Mouse (Mus musculus) skeletal muscle tissue, adult 2 months (tissue): Measurements from ENCODE around the gene Aig1.
A peak's percentile ranks its signal among the peaks of the same experiment; 100 is the strongest.

Experiments
- DNase-seq: peaks from one replicate; pipeline ENCODE4 v3.0.0-alpha.2; 2012; ENCODE audit warnings: low read depth, low spot score

The Aig1 gene

DNA sequence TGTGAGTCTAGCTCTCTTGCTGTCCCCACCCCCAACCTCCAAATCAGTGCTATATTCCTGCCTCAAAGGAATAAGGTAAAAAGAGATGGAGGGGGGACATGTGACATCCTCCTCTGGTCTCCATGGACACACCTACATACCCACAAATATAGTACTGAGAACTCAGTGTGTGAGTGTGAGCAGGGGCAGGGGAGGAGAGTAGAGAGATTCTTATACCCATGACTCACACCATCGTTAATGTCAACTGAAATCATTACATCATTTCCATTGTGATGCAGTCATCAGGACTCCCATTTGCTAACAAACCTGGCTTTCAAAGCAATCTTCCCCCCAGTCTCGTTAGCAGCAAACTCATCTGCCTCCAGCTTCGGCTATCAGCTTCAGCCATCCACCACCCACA lies 92.8 kb downstream of the Aig1 start:
- DNase-seq = no peak

GRCm38 (mm10) chr10:13775411-13775810 lies 93.4 kb downstream of the Aig1 start:
- no peak for DNase-seq

DNA sequence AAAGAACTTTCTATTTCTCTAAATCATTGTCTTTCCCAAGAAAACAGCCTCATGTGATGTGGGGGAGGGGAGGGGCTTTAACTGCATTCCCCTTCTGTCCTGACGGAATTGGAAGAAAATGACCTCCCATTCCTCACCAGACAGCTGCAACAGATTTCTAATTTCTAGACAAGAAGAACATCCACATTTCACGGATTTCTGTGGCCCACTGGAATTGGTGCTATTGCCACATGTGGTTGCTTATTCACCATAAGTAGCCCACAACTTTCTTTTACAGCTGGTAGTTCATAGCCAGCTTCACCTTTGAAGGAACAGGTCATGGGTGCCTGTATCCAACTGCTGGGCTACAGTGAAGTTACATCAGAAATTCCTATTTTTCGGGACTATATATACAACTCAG lies 93.9 kb downstream of the Aig1 start:
- DNase-seq = no peak

GRCm38 (mm10) chr10:13770720-13771119 lies 98.1 kb downstream of the Aig1 start:
- DNase-seq = no peak

DNA sequence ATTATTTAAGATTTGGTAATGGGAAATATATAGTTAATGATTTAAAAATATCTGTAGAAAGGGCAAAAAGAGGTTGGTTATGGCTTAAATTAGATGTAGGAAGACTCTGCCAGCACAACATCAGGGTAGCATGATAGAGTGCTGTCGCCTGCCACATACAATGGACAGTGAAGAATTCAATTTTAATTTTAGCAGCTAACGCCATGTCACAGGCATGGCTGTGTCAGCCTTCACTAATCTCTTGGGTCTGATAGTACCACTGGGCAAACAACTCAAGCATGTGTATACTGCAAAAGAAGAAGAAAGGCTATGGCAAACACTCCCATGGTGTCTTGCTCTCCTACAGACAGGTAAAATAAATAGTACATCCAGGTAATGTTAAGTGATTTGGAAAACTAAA lies 99.0 kb downstream of the Aig1 start:
- DNase-seq = no peak

DNA sequence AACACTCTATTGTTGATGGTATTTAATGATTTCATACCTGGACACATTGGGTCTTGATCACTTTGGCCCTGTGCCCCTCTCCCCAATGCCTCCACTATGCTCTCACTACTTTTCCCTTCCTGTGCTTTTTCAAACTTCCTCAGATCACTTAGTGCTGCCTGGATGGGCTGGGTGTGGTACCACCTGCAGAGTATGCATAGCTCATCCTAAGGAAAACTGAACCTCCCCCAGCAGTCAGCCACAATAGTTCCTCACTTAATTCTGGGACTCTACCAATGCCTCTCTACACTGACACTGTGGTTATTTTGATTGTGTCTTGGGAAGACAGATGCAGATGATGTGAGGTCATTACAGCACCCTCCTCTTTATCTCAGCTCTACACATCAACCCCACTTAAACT lies 99.9 kb downstream of the Aig1 start:
- no peak for DNase-seq

- DNase-seq = no peak
These were observed 101.7 kb downstream of the Aig1 start for GRCm38 (mm10) chr10:13767076-13767475.

DNA sequence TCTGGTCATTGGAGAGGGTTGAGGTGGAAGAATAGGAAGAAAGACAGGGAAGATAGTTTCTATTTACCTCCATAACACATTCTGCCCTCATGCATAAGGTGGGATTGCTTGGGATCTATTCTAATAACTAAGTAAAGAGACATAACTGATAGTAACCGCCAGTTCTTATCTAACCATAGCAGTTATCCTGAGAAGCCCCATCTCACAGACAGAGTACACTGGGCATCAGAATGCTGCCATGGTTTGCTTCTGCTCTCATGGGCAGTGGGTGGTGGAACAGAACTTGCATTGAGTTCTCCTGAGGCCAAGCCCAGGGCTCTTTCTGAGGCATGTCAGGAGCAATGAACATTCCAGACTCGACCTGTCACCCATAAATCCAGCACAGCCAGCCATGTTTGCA lies 105.6 kb downstream of the Aig1 start:
- no peak for DNase-seq

GRCm38 (mm10) chr10:13754712-13755111 lies 114.1 kb downstream of the Aig1 start:
- DNase-seq = no peak

DNA sequence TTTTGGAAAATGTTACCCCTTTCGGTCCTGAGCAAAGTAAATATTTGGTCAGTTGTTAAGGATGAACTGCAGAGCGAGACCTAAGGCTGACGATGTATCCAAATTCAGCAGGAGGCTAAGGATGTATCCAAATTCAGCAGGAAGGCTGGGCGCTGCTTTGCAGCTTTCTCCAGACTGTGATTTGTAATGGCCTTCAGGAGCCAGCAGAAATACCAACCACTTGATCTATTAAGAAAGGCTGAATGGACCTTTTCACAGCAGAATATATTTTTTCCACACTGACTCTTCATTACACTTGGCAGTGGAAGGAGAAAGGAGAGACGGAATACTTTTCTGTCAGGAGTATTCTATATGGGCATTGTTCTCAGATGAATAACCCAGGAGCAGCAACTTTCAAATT lies 115.0 kb downstream of the Aig1 start:
- DNase-seq = peak; percentile 26

DNA sequence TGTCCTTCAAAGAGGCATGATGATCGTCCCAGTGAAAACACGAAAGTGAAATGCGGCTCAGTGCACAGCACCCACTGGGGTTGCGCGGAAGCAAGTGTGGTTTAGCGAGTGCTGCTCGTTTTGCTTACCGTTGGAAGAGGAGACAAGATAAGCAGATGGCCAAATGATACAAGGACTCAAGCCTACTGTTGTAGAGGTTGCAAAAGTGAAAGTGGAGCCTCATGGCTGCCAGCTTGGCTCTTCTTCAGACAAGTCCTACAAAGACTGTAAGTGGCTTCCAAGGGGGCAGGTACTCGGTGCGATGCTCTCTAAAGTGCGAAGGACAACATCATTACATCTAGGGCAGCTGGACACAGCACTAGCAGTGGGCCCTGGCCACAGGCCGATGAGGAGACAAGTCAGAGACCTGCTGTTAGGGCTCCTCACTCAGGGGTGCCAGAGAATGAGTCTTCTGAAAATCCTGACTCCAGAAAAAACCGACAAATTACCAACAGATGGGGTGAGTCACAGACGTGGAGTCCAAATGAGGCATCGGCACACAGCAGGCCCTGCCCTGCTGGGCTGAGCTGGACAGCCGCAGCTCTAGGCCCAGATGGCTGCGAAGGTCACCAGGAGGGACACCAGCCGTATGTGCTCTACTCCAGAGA lies 129.2 kb downstream of the Aig1 start:
- peak; percentile 71 for DNase-seq

DNA sequence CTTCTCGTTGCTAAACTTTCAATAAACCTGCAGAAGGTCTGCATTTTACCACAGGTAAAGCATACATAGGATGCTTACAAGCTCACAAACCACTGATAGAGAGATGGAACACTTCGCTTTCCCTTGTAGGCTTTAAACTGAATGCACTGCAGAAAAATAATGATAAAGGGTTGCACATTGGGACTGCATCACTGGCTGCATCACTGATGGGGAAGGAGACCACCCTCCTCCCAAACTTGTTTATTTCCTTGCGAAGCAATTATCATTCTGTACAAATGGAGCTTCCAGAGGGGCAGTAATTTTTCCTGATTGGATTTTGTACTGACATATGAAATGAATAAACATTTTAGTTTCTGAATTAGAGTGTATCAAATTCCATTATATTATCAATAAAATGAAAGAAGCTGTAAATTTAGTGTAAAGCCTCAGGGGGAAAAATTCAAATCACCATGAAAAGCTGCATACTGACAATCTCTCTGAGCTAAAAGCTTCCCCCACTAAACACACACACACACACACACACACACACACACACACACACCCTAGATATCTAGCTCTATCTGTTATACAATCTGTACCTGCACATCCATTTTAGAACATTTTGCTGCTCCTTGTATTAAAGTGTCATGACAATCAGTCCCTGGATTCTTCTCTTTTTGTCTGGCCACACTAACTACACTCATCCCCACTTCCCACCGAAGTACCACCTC lies 138.6 kb downstream of the Aig1 start:
- DNase-seq = no peak

DNA sequence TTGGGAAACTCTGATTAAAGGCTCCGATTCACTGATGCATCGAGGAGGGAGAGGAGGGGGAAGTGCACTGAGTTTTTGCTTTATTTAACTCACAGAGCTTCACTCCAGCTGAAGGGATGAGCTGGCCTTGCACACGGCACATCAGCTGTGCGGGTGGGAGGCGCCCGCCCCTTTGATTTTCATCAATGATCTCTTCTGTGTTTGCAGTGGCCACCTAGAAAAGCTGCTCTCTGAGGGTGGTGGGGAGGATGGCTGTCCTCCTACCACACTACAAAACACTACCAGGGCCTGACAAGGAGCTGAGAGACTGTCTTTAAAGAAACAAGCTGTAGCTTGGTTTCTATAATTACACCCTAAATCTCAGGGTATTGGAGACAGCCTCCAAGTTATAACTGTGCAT lies 141.1 kb downstream of the Aig1 start:
- no peak for DNase-seq

- no peak for DNase-seq
These were observed 142.6 kb downstream of the Aig1 start for GRCm38 (mm10) chr10:13726206-13726605.

- DNase-seq = no peak
These were observed 143.5 kb downstream of the Aig1 start for GRCm38 (mm10) chr10:13725276-13725675.

GRCm38 (mm10) chr10:13716132-13716531 lies 152.6 kb downstream of the Aig1 start:
- DNase-seq = peak; percentile 19

GRCm38 (mm10) chr10:13715584-13715983 lies 153.2 kb downstream of the Aig1 start:
- DNase-seq = no peak

DNA sequence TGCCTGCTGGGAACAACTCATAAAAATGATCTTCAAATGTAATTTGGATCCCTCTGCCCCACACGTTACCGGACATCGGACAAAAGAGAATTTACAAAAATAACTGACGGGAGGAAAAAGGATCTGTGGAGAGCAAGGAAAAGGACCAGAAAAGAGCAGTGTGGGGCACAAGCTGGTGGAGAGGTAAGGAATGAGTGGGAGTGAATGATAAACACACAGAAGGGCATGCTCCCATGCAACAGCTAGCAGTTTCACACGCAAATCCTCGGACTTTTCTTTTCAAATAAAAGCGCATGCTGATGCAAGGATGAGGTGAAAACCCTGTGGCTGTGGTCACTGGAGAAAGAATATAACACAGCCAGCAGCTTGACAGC lies 153.9 kb downstream of the Aig1 start:
- no peak for DNase-seq

GRCm38 (mm10) chr10:13714199-13714919 lies 154.4 kb downstream of the Aig1 start:
- peak; percentile 25 for DNase-seq

GRCm38 (mm10) chr10:13713711-13714110 lies 155.1 kb downstream of the Aig1 start:
- DNase-seq = no peak

- no peak for DNase-seq
These were observed 155.7 kb downstream of the Aig1 start for GRCm38 (mm10) chr10:13713116-13713515.

GRCm38 (mm10) chr10:13711281-13711829 lies 157.4 kb downstream of the Aig1 start:
- no peak for DNase-seq

DNA sequence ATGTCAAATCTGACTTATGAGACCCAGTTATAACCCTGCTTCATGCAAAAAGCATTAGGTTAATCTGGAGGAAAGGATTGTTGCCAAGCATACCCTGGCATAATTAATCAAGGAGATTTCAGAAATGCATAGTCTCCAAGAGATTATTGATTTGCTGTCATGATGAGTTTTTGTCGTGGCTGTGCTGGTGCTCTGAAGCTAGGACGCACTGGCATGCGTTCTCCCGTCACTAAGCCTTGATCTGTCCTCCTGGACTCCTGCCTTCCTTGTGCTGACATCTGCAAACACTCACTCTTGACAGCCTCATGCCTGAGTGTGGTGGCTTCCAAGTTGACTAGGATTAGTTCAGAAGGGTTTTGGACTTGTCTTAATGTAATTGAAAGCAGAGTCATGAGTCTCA lies 163.0 kb downstream of the Aig1 start:
- no peak for DNase-seq
